Mouse (Mus musculus): ENCODE results near the gene Rapgef2. TPM values are rescaled to one million over a fixed set of nuclear protein-coding genes. Genes with fewer than 3 reads are reported as not detected.

Rapgef2 gene
- polyA plus RNA-seq (2017; shearing (Covaris generic)): 20.4 TPM

GRCm38 (mm10) chr3:79286376-79287107 lies at the start of gene Rapgef2:
TSS of gene Rapgef2 (minus strand) at chr3:79286517.

Other genes with a start within 250 kb of the Rapgef2 start
- gene Gm17359, start 50.1 kb upstream of the Rapgef2 start, polyA plus RNA-seq (2017; shearing (Covaris generic)): not detected

Measured in CD4-positive, CD25-positive, alpha-beta regulatory T cell (primary cell).